In the genomic region with DNA sequence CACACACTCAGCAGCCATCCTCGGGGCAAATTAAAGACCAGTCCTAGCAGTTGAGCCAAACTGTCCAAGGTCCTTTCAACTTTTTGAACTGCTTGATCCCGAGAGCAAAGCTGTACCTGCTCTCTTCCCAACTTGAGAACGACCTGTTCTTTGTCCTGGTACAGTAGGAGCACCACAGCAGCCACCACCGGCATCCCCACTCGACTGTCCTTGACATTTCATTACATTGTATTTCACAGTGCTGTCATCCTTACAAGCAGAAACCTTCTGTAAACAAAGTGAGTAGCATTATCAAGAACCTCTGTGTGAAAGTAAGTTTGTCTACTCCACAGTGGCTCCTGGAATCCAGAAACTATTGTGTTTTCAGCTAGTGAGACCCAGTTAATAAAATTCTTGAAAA, we compare ENCODE assay signal across 23 mouse cellular contexts.
"Had no signal": no experiment of that assay in that cellular context is flagged by ENCODE, and none has a peak within 500 bp of the region (broad histone marks: within the 10 kb centered on the region; RNA-seq: fewer than 3 reads in every experiment).

No protein-coding gene starts in this region.

- H3K27ac ChIP-seq: heart, embryonic 13.5 days; heart, embryonic 15.5 days; hindbrain, embryonic 13.5 days; hindbrain, embryonic 15.5 days; hindbrain, postnatal 0 days; intestine, embryonic 15.5 days; layer of hippocampus, adult 2 months; limb, embryonic 13.5 days; limb, embryonic 15.5 days; liver, embryonic 12.5 days; liver, embryonic 14.5 days had no signal

- H3K4me3 ChIP-seq: heart, embryonic 13.5 days; heart, embryonic 15.5 days; hindbrain, embryonic 13.5 days; hindbrain, embryonic 15.5 days; intestine, embryonic 15.5 days; layer of hippocampus, adult 2 months; limb, embryonic 13.5 days; limb, embryonic 15.5 days; liver, embryonic 12.5 days had no signal

- DNase-seq: gastrocnemius, postnatal 14 days; gastrocnemius, postnatal 36 days; heart, adult 18-20 months; heart, postnatal 14 days; heart, postnatal 36 days; kidney, adult 18-20 months; kidney, adult 8-10 months; kidney, postnatal 10 days; kidney, postnatal 25 days; kidney, postnatal 4 days; left cerebral cortex, postnatal 4 days; lung, adult 18-20 months had no signal
